Mouse (Mus musculus): ENCODE data around the gene Nav3.

Nav3 gene

GRCm38 (mm10) chr10:110175874-110176273 is 280.1 kb downstream of the Nav3 start:
- DNase-seq: no peak

DNA sequence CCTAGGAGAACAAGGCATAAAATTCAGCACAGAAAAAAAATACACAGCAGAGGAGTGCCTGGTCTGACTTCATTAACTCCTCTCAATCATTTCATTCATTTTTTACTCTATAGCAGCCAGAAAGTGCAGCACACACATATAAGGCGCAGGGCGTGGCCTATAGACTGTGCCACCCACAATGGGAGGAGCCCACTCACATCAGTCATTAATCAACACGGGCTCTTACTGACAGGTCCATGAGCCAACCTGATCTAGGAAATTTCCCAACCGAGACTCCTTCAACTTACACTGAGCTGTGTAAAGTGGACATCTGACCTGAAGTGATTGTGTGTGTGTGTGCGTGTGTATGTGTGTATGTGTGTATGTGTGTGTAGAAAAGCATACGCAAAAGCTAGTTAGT is 286.6 kb downstream of the Nav3 start:
- no peak for DNase-seq

DNA sequence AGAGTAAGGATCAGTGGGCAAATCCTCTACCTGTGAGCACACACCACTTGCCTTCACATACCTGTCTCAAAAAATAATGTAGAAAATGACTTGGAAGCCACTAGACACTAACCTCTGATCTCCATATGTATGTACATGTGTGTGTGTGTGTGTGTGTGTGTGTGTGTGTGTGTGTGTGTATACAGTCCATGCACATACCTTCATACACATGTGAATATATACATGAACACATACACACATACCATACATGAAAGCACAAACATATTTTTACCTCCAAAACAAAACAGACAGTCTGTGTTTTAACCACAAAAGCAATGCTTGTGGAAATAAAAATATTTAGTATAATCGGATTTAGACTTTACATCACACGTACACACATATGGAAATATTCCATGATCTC is 287.1 kb downstream of the Nav3 start:
- no peak for DNase-seq

GRCm38 (mm10) chr10:110162596-110162995 is 293.4 kb downstream of the Nav3 start:
- peak in 1 of 2 experiments; percentile 52 for DNase-seq

DNA sequence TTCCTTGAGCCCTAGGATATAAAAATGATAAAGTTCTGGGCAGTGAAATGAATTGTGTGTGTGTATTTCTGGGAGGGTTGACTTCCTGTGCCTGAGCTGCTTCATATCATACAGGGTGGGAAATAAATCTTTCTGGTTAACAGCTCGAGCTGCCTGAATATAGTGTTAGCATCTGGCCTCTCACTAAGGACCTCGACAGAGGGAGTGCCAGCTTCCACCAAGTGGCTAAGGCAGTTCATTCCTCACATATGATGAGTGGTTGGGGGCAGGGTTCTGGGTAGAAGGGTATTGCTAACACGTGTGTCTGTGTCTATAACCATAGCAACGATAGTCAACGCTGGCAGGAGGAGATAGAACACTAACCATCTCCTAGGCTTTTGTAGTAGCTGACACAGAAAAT is 295.1 kb downstream of the Nav3 start:
- DNase-seq: peak in 1 of 2 experiments; percentile 15

DNA sequence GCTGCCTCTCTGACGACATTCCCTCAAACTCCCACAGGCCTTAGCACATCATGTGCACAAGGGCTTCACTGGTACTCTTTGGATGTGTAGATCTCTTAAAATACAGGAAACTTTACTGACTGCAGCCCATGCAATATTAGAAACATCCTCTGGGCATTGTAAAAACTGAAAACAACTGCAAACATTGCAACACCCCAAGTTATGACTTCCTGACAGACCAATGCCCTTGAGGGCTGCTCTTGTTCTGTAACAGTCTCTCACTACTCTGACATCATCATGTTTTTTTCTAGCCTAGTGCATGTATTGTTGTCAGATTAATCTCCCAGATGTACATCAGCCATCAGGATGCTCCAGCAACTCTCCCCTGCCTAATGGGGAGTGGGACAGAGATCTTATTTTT is 296.5 kb downstream of the Nav3 start:
- no peak for DNase-seq

DNA sequence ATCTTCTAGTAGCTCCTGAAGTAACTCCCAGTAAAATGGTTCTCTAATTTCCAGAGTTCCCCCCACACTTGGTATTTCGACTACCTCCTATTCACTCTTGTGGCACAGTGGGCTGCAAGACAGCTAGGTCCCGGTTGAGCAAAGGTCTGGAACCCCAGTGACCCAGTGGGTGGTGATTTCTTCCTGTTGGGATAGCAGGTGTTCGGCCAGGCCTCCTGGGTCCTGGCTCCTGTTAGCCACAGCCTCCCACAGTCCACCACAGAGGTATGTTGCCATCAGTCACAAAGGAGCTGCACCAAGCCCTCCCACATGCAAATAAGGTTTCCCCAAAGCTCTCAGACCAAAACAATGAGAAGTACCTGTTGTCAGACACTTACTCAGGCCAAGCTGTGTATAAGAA is 297.9 kb downstream of the Nav3 start:
- DNase-seq: no peak

GRCm38 (mm10) chr10:110156412-110156811 is 299.6 kb downstream of the Nav3 start:
- DNase-seq: no peak

DNA sequence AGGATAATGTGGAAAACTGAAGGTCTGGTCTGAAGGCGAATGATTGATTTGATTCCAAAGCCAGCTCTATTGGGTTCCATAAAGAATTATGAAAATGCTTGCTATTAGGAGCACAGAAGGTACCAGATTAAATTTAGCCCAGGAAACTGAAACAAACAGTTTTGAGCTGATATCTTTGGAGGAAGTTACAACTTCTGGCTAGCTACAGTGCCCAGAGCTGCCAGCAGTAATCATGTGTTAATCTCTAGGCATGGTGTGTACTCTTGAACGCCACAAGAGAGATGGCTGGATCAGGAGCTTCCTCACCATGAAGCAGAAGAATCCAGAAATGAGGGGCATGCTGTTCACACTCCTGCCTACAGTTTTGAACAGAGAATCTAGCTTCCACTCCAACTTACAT is 300.5 kb downstream of the Nav3 start:
- peak in 1 of 2 experiments; percentile 24 for DNase-seq

DNA sequence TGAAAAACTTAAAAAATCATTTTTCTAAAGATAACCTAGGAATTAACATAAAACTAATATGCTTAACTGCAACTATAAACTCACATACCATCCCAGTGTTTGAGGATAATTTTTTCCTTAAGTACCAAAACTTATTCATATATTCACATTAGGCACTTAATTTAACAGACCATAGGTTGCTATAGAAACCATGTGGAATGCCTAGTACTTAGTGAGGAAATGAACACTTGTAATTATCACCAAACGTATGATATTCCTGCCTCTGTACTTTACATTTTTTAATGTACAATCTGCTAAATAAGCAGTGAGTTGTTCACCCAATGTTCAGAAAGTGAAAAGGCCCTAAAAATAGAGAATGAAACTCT is 301.1 kb downstream of the Nav3 start:
- no peak for DNase-seq

DNA sequence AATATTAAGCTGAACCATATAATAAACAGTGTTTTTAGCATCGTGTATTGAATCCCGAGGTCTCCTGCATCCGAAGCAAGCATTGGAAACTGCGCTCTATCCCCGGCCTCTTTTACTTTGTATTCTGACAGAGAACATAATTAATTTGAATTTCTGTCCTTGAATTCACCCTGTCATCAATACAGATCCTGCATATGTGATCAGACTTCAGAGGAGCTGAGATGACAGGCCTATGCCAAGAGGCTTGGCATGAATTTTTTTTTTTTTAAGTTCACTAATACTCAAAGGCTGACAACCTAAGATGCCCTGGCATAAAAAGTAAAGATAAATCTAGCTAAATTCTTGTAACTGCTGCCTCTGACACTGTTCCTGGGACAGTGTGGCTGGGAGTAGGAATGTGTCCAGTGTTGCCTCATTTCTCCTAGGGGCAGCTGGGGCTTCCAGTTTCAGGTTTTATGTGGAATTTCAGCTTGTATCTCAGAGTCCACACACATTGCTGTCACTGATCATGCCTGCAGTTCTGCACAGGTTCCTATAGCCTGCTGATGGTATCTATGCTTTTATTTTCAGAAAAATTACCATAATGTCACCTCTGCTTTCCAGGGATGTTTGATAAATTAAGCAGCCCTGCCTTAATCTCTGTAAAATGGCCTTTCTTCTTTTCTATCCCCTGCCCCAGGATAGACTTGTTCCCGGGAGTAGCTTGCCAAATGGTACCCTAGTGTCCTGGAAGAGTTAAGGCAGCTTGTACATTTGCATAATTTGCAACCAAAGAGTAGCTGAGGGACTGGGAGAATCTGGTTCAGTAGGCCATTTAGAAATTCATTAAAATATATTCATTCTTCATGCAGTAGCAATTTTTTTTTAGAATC is 301.8 kb downstream of the Nav3 start:
- peak in 1 of 2 experiments; percentile 29 for DNase-seq

GRCm38 (mm10) chr10:110120572-110120971 is 335.4 kb downstream of the Nav3 start:
- no peak for DNase-seq

DNA sequence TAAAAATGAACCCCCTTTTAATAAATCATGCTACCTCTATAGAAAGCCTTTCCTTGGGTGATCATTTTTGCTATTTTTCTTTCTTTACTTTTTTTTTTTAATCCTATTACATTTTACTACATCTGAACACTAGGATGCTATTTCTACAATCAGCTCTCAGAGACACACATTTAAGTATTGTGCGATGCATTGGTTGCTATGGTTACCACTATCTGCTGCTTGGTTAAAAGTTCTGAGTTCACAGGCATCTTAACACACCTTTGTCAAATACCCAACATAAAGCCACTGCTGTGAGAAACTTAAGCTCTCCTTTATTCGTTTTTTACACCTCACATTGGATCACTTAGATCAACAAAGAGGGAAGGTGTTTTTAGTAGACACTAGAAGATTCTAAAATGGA is 338.7 kb downstream of the Nav3 start:
- no peak for DNase-seq

GRCm38 (mm10) chr10:110112669-110113458 is 343.1 kb downstream of the Nav3 start:
- no peak for DNase-seq

- DNase-seq: no peak
Observed at GRCm38 (mm10) chr10:110103255-110103654, 352.7 kb downstream of the Nav3 start.

DNA sequence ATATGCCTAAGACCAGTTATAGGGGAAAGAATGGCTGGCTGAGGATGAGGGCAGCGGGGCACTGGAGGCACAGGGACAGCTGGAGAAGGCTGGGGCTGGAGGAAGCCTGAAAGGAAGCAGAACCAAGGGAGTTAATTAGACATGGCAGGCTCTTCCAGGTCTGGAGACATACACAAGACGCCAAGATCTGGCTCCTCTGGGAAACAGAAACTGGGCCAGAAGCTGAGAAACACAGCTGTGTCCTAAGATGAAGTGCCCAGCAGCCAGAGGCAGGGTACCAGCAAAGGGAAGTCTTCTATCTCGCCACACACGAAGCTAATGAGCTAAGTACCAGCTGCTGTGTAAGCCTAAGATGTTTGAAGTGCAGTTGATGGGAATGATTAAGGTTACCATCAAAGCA is 353.8 kb downstream of the Nav3 start:
- peak in 1 of 2 experiments; percentile 25 for DNase-seq

- peak; percentile 34 to 40 for DNase-seq
Observed at GRCm38 (mm10) chr10:110094433-110094832, 361.6 kb downstream of the Nav3 start.

DNA sequence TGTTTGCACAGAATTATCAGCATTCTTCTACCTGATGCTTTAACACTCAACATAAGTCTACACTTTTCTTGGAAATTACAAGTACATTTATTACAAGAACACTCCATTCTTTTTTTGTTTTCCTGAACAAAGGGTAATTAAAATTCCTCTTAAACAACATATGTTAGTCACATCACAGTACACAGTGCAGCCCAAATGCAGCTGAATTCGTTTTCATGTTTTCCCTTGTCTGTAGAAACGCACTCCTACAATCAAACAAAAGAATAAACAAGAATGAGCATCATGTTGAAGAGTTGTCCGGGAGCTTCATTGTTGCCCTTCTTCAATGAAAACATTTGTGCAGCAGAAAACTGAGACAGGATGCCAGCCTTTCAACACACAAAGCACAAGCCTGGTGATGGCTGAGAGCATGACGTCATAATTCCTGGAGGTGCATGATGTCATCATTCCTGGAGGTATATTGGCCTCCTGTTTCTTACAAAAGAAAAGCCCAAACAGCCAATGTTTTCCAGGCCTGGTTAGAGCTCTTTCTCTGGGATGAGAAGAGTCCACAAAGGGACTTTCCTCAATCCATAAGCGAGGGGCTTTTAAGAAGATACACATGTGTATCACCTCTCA is 367.5 kb downstream of the Nav3 start:
- DNase-seq: peak in 1 of 2 experiments; percentile 14

DNA sequence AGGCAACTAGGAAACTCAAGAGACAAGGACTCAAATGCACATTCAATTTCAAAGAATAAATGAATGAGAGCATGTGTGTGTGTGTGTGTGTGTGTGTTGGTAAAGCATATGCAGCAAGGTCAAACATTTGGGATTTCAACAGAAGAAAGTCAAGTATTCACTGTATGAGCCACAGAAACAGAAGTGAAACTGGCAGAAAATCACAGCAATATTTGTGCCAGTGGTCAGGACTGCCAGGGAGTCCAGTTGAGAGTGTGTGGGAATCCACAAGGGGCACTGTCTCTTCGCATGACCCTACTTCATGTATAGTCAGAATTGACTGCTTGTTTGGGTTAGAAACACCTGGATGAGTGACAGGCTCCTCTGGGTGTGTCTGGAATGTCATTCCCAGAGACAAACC is 370.1 kb downstream of the Nav3 start:
- peak in 1 of 2 experiments; percentile 8 for DNase-seq

- DNase-seq: peak; percentile 80 to 84
Observed at GRCm38 (mm10) chr10:110085156-110085555, 370.8 kb downstream of the Nav3 start.

DNA sequence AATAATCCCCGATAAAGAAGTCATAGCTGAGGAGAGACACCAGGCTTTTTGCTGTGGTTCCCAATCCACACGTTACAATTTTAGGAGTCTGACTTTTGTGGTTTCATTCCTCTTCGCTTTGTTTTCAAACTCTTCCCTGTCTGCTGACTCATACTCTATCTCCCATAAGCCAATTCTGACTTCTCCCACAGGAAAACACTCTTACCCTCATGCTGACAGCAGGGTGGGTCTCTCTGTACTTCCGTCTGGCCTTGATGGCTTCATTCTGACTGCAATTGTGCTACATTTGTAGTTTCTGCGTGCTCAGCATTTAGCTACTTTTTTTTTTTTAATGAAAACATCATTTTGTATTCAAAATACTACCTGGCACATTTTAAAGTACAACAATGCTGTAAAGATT is 379.4 kb downstream of the Nav3 start:
- DNase-seq: no peak

GRCm38 (mm10) chr10:110072355-110072754 is 383.6 kb downstream of the Nav3 start:
- DNase-seq: no peak

GRCm38 (mm10) chr10:110061166-110061565 is 394.8 kb downstream of the Nav3 start:
- no peak for DNase-seq

GRCm38 (mm10) chr10:110037547-110037946 is 418.5 kb downstream of the Nav3 start:
- no peak for DNase-seq

All from cerebellum, postnatal 14 days (tissue).